Mouse (Mus musculus) stomach, embryonic 14.5 days (tissue): Measurements from ENCODE around the gene Unc45a. TPM values are rescaled to one million over a fixed set of nuclear protein-coding genes. Genes with fewer than 3 reads are reported as not detected.

Experiments
- ATAC-seq: fragments of 200-750 bp; cut with Nextera tagmentation; 2 replicates; pipeline ENCODE4 v1.8.0; 2017; ENCODE audit warnings: low read depth, moderate TSS enrichment; ENCODE audit not compliant: insufficient number of reproducible peaks, insufficient read depth, low FRiP score
- H3K27ac ChIP-seq: fragments of 300-500 bp; sonication (generic); 2 replicates; pipeline ENCODE4 v1.5.1; 2014; ENCODE audit warnings: mild to moderate bottlenecking, low read length, moderate library complexity, mixed read lengths
- H3K27me3 ChIP-seq: fragments of 300-500 bp; sonication (generic); 2 replicates; pipeline ENCODE4 v1.6.1; 2014; ENCODE audit warnings: low read length, control low read depth, mixed read lengths; ENCODE audit not compliant: control insufficient read depth, insufficient read depth
- H3K36me3 ChIP-seq: fragments of 300-500 bp; sonication (generic); 2 replicates; pipeline ENCODE4 v1.6.1; 2014; ENCODE audit warnings: mild to moderate bottlenecking, control low read depth, low read length, moderate library complexity, mixed read lengths; ENCODE audit not compliant: control insufficient read depth, insufficient read depth
- H3K4me1 ChIP-seq: fragments of 300-500 bp; sonication (generic); 2 replicates; pipeline ENCODE4 v1.6.1; 2014; ENCODE audit warnings: low read length, control low read depth, mixed read lengths; ENCODE audit not compliant: control insufficient read depth, insufficient read depth
- H3K4me2 ChIP-seq: fragments of 300-500 bp; sonication (generic); replicated peaks from 2 replicates; pipeline ENCODE4 v1.6.1; 2014; ENCODE audit warnings: low read depth, low read length, control low read depth
- H3K4me3 ChIP-seq: fragments of 300-500 bp; sonication (generic); 2 replicates; pipeline ENCODE4 v1.5.1; 2014; ENCODE audit warnings: low read depth, low read length, control low read depth
- H3K9ac ChIP-seq: fragments of 300-500 bp; sonication (generic); replicated peaks from 2 replicates; pipeline ENCODE4 v1.6.1; 2014; ENCODE audit warnings: low read depth, mild to moderate bottlenecking, control low read depth, low read length, moderate library complexity, mixed read lengths
- H3K9me3 ChIP-seq: fragments of 300-500 bp; sonication (generic); 2 replicates; pipeline ENCODE4 v1.6.1; 2016; ENCODE audit warnings: low read depth, low read length, control low read depth; ENCODE audit not compliant: control insufficient read depth
- WGBS: fragments of 180-500 bp; shearing (Covaris S2); extraction: QIAGEN DNeasy Blood & Tissue Kit; methylation state at CpG from one replicate; pipeline ENCODE4 v1.1.7; 2014; 5-methylcytosine and 5-hydroxymethylcytosine counted together
- polyA plus RNA-seq: library from polyadenylated mRNA; unstranded; fragments of >200 nt; fragmentation: Nextera tagmentation; extraction: Ambion mirVana; gene quantifications from 2 replicates; pipeline ENCODE4 v1.2.1, GENCODE M21; 2014

Gene Unc45a
- polyA plus RNA-seq, 1 experiment from 2014 or later, result 28.6 TPM

DNA sequence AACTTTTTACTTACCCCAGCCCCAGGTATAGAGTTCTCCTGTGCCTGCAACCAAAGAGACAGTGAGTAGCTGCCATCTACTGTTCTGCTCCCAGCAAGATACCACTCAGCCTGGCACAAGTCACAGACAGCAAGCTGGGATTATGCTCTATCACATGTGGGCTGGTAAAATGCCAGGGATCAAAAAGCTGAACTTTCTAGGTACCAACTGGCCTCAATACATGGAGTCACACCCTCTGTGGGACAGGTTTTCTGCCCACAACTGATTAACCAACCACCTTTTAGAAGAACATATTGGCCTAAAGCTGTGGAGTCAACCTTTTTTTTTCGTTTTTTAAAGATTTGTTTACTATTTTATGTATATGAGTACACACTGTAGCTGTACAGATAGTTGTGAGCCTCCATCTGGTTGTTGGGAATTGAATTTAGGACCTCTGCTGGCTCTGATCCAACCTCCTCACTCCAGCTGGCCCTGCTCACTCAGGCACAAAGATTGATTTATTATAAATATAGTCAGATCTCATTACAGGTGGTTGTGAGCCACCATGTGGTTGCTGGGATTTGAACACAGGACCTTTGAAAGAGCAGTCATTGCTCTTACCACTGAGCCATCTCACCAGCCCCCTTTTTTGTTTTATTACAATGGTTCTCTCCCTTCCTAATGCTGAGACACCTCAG, 23.2 kb downstream of the Unc45a start:
- Histone ChIP-seq H3K27ac (no peak overlapping the region), H3K4me3 (no peak overlapping the region), H3K27me3 (no peaks in the 10 kb centered on the region), H3K36me3 (peaks cover 42% of the 10 kb centered on the region), H3K4me2 (no peak overlapping the region), H3K9ac (no peak overlapping the region), H3K4me1 (no peaks in the 10 kb centered on the region), H3K9me3 (no peaks in the 10 kb centered on the region)
- 74% methylated on average over 1 of the region's 1 CpGs for WGBS
- no peak for ATAC-seq

DNA sequence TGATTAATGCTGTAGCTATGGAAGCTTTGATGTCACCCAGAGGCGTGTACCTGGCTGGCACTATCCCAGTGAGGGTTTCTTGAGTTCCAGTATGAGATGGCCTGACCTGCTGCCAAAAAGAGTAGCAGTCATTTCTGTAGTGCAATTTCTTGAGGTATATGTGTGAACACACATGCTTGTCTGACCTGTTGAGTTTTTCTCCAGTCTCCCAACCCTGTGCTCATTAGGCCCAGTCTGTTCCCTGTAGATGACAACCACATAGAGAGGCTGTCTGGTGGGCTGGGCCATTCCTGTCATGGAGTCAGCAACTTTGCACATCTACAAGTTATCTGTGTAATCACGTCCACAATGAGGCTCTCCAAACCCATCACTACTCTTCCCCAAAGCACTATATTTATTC, 25.1 kb downstream of the Unc45a start:
- Histone ChIP-seq H3K9me3 (no peaks in the 10 kb centered on the region), H3K4me2 (no peak overlapping the region), H3K4me3 (no peak overlapping the region), H3K4me1 (no peaks in the 10 kb centered on the region), H3K9ac (no peak overlapping the region), H3K36me3 (peaks cover 56% of the 10 kb centered on the region), H3K27me3 (no peaks in the 10 kb centered on the region), H3K27ac (no peak overlapping the region)
- WGBS, result 83% methylated on average over 2 of the region's 2 CpGs
- ATAC-seq, result no peak

DNA sequence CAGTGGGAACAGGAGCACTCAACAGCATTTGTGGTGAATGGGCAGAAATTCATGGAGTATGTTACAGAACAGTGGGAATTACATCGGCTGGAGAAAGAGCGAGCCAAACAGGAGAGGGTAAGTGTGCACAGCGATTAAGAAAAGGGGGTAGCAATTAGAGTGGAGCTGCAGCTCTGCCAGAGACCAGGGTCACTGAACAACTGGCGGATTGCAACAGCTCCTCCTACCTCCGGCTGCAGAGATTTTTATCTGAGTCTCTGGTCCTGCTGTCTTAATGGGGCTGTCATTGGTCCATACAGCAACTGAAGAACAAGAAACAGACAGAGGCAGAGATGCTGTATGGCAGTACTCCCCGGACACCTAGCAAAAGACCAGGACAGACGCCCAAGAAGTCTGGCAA, 30.0 kb downstream of the Unc45a start:
- Histone ChIP-seq H3K27me3 (no peaks in the 10 kb centered on the region), H3K4me3 (no peak overlapping the region), H3K9ac (no peak overlapping the region), H3K4me2 (no peak overlapping the region), H3K9me3 (no peaks in the 10 kb centered on the region), H3K4me1 (no peaks in the 10 kb centered on the region), H3K36me3 (peaks cover 87% of the 10 kb centered on the region), H3K27ac (no peak overlapping the region)
- ATAC-seq, result no peak
- 84% methylated on average over 7 of the region's 7 CpGs for WGBS

DNA sequence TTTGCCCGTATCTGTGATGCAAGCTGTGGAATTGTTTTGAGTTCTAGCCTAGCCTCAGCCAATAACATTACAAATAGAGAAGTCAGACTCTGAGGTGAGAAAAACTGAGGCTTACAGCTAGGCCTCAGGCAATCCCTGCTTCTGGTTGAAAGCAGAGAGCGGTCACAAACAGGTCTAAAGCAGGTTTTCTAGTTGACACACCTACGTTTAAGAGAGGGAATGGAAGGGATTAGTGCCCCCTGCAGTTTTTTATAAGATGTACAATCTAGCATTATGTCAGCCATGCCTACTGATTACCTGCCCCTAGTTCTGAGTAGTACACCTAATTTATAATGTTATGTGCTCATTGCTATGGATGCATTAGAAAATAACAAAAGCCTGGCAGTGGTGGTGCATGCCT, 33.0 kb downstream of the Unc45a start:
- Histone ChIP-seq H3K4me1 (no peaks in the 10 kb centered on the region), H3K9me3 (no peaks in the 10 kb centered on the region), H3K36me3 (peaks cover 86% of the 10 kb centered on the region), H3K4me3 (no peak overlapping the region), H3K4me2 (no peak overlapping the region), H3K27me3 (no peaks in the 10 kb centered on the region), H3K9ac (no peak overlapping the region), H3K27ac (no peak overlapping the region)
- WGBS, result 81% methylated on average over 3 of the region's 3 CpGs
- ATAC-seq, result no peak

DNA sequence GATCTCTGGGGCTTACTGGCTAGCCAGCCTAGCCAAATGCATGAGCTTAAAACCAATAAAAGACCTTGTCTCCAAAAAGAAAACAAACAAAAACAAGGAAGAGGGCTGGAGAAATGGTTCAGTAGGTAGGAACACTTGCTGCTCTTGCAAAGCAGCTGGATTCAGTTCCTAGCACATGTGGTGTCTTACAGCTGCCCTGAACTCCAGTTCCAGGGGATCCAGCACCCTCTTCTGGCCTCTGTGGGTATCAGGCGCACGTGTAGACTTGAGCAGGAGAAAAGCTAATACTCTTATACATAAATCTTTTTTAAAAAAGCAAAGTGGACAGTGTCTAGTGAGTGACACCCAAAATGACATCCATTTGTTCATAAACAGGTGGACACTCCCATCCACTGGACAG, 39.3 kb downstream of the Unc45a start:
- H3K9ac ChIP-seq, result no peak overlapping the region
- WGBS, result 87% methylated on average over 2 of the region's 2 CpGs
- no peaks in the 10 kb centered on the region for H3K4me1 ChIP-seq
- H3K27me3 ChIP-seq, result no peaks in the 10 kb centered on the region
- no peak overlapping the region for H3K4me2 ChIP-seq
- H3K27ac ChIP-seq, result no peak overlapping the region
- no peak overlapping the region for H3K4me3 ChIP-seq
- no peak for ATAC-seq
- H3K9me3 ChIP-seq, result no peaks in the 10 kb centered on the region
- peaks cover 54% of the 10 kb centered on the region for H3K36me3 ChIP-seq

DNA sequence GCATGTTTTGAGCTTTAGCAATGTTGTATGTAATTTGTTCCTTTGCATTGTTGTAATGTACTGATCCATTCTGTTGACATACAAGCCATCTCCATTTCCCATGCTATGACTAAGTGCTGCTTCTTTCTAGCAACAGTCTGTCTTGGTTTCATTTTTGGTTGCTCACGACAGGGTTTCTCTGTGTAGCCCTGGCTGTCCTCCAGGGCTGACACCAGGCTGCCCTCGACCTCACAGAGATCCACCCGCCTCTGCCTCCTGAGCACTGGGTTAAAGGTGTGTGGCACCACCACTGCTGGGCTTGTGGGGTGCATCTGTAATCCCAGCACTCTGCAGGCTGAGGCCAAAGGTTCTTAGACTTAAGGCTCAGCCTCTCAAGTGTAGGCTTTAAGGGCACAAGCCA, 41.2 kb downstream of the Unc45a start:
- Histone ChIP-seq H3K27ac (no peak overlapping the region), H3K9ac (no peak overlapping the region), H3K9me3 (no peaks in the 10 kb centered on the region), H3K36me3 (peaks cover 36% of the 10 kb centered on the region), H3K4me2 (no peak overlapping the region), H3K27me3 (no peaks in the 10 kb centered on the region), H3K4me1 (peaks cover 3% of the 10 kb centered on the region), H3K4me3 (no peak overlapping the region)
- ATAC-seq, result no peak
- 91% methylated on average over 3 of the region's 3 CpGs for WGBS

DNA sequence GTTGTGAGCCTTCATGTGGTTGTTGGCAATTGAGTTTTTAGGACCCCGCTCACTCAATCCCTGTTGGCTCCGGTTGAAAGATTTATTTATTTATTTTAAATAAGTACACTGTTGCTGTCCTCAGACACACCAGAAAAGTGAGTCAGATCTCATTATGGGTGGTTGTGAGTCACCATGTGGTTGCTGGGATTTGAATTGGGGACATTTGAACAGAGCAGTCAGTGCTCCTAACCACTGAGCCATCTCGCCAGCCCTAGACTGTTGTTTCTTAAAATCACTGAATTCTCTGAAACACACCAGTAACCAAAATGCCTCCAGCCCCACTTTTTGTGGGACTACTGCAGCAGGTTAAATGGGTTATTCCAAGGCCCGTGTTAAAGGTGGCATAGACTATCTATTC, 42.1 kb downstream of the Unc45a start:
- ATAC-seq, result no peak
- H3K27me3 ChIP-seq, result no peaks in the 10 kb centered on the region
- no peak overlapping the region for H3K27ac ChIP-seq
- WGBS, result 95% methylated on average over 4 of the region's 4 CpGs
- no peak overlapping the region for H3K4me3 ChIP-seq
- H3K9me3 ChIP-seq, result no peaks in the 10 kb centered on the region
- no peak overlapping the region for H3K9ac ChIP-seq
- H3K36me3 ChIP-seq, result peaks cover 29% of the 10 kb centered on the region
- no peak overlapping the region for H3K4me2 ChIP-seq
- peaks cover 3% of the 10 kb centered on the region for H3K4me1 ChIP-seq

DNA sequence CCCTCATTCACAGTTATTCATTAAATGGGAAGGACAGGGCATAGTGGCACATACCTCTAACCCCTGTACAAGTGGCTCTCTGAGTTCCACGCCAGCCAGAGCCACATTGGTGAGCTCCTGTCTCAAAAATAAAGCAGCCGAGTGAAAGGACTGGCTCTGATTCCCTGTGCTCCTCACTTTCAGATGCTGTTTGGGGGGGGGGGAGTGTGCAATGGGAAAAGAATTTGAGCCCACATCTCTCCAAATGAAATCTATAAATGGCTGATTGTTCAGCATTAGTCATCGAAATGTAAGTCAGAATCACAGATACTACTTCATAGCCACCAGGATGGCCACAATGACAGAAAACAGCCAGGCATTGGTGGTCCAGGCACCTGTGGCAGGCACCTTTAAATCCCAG, 43.8 kb downstream of the Unc45a start:
- no peak overlapping the region for H3K9ac ChIP-seq
- no peak for ATAC-seq
- 86% methylated on average over 3 of the region's 3 CpGs for WGBS
- no peaks in the 10 kb centered on the region for H3K9me3 ChIP-seq
- peaks cover 15% of the 10 kb centered on the region for H3K36me3 ChIP-seq
- H3K27ac ChIP-seq, result no peak overlapping the region
- H3K4me2 ChIP-seq, result no peak overlapping the region
- H3K4me3 ChIP-seq, result no peak overlapping the region
- H3K27me3 ChIP-seq, result no peaks in the 10 kb centered on the region
- peaks cover 3% of the 10 kb centered on the region for H3K4me1 ChIP-seq

DNA sequence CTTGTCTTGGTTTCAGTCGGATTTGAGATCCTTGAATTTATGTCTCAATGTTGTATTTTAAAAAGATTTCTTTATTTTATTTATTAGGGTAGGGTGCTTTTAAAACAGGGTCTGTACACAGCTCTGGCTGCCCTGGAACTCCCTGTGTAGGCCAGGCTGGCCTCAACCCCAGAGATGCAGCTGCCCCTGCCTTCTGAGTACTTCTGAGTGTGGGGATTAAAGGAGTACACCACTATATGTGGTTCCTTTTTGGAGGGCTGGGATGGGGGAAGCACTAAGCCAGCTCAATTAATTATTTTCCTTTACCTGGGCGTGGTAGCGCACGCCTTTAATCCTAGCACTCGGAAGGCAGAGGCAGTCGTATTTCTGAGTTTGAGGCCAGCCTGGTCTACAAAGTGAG, 44.3 kb downstream of the Unc45a start:
- Histone ChIP-seq H3K36me3 (peaks cover 10% of the 10 kb centered on the region), H3K9me3 (no peaks in the 10 kb centered on the region), H3K4me2 (no peak overlapping the region), H3K27ac (no peak overlapping the region), H3K9ac (no peak overlapping the region), H3K4me3 (no peak overlapping the region; the same call in 1 of the 2 replicates), H3K4me1 (peaks cover 3% of the 10 kb centered on the region), H3K27me3 (no peaks in the 10 kb centered on the region)
- WGBS, result 90% methylated on average over 6 of the region's 6 CpGs
- no peak for ATAC-seq
